Mouse (Mus musculus) kidney, adult 11 months (tissue): ENCODE measurements around the gene Slc11a2.
A peak's percentile ranks its signal among the peaks of the same experiment; 100 is the strongest.

ENCODE experiments used
- DNase-seq: peaks from one replicate; pipeline ENCODE4 v3.0.0; 2022

Slc11a2 gene

GRCm38 (mm10) chr15:100345484-100345883, 79.4 kb downstream of the Slc11a2 start:
- peak; percentile 55 for DNase-seq

GRCm38 (mm10) chr15:100341314-100341980, 83.4 kb downstream of the Slc11a2 start:
- peak; percentile 46 for DNase-seq
